Mouse (Mus musculus) C2C12 (cell line): ENCODE data around the gene Trarg1.

ENCODE experiments used
- CTCF ChIP-seq: IDR thresholded peaks from one replicate; pipeline ENCODE4 v1.5.1; 2011; ENCODE audit not compliant: control insufficient read depth, insufficient read depth, insufficient read length
- USF1 ChIP-seq: IDR thresholded peaks from one replicate; pipeline ENCODE4 v1.6.1; 2011; ENCODE audit warnings: low read depth, mild to moderate bottlenecking, control low read depth, moderate library complexity

DNA sequence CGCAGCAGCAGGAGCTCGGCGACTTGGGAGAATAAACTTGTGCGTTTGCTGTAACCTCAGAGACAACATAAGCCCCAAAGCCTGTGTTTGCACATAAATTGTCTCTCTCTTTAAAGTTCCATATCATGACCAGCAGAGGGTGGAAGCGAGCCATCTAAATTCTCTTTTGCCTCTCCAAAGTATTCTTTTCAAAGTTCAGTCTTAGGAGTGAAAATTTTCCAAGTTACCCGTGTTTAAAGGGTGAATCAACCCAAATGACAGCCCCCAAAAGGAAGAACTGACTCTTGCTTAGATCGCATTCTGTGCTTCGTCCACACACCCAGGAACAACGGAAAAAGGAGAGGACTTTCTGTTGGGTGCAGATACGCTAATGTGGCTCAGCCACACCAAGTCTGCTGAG, 24.5 kb upstream of the Trarg1 start:
- TF ChIP-seq CTCF (no peak), USF1 (no peak)
